Mouse (Mus musculus): Measurements from ENCODE around the gene Lrtm1.

Gene Lrtm1

DNA sequence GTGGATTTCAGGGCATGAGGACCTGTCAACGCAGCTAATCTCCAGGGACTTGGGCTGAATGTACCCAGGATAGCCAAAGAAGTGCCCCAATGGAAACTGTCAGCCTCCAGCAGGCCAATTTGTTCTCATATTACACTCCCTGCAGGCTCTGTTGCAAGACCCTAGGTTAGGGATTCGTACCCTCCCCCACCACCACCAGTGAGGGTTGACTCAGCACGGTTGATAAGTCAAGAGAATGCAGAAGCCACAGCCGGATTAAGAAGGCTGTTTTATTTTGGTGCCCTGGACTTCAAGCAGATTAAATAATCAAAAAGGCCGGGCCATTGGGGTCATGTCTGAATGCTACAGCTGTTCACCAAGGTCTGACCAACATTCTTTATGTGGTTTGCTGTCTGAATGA is at the start of gene Lrtm1:
TSS of gene Lrtm1 (plus strand) at position 326 of the 400 bp plus-strand sequence.
- DNase-seq = no peak

DNA sequence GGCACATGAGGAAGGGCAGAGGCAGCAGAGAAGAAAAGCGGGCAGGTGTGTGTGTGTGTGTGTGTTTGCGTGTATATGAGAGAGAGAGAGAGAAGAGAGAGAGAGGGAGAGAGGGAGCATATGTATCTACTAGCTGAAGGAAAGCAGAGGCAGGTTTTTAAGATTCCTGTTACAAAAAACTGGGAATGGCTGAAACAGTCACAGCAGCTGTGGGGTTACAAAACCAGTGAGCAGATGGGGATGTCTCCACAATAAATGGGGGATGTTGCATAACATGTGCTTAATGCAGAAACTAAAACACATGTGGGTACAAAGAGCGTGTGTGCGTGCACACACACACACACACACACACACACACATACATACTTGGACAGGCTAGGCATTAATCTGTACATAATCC is 48.8 kb upstream of the Lrtm1 start:
- DNase-seq = no peak

DNA sequence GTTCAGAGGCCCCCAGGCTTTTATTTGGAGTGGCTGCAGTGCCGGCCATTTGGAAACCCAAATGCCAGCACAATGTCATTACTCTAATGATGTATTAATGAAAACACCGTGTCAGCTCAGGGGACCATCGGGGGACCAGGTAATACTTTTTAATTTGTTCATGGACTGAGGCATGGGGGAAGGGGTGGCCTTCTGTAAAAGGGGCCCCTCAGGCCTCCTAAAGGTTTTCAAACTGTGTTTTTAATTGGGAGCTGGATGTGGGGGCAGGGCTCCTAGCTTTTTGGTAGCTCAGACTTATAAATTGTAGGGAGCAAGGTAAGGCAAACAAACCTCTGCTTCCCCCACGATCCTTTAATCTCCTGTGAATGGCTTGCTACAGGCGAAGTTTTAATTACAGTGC is 45.4 kb upstream of the Lrtm1 start:
- DNase-seq = no peak

DNA sequence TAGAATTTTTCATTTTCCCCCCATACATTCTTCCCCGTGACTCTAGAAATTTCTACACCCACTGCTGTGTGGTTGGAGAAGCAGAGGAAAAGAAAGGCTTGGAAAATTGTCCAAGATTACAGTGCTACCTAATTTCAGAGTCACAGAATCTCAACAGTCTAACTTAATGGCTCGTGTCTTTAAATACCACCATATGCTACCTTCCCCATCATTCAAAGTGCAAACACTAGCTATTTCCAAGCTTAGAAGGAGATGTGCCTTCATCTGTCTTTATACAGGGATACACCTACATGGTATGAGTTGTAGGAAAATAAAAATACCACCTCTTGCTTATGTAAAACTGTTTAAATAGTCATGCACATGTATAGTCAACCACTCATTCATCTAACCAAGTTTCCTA is 38.8 kb upstream of the Lrtm1 start:
- no peak for DNase-seq

DNA sequence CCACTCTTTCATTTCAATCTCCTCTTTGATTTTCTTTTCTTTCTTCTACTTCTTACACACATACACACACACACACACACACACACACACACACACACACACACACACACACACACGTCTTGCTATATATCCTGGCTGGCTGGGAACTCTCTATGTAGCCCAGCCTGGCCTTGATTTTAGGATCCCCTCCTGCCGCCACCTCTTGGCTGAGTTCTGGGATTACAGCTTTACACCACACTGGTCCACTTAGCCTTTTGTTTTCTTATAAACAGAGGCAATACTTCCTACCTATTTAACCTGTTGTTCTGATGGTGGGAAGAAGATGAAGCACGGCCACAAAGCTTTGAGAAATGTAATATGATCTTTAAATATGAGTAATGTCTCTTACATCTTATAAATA is 37.5 kb upstream of the Lrtm1 start:
- peak in 1 of 2 experiments; percentile 48 for DNase-seq

DNA sequence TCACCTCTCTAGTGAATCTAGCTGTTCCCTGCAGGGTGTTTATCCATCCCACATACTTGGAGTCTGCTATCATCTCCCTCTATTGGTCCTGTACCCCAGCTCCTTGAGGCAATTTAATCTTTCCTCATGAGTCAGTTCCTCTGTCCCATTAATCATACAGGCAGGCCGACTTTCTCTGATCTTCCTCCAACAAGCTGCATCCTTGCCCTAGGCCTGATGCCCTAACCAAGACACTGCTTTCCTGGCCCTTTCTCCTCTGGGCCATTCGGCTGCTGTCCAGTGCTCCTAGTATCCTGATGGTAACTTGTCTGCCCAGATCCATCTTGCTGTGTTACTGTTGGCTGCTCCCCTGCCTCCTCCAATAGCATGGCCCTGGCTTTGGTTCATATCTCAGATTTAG is 33.7 kb upstream of the Lrtm1 start:
- DNase-seq = peak; percentile 30 to 55

DNA sequence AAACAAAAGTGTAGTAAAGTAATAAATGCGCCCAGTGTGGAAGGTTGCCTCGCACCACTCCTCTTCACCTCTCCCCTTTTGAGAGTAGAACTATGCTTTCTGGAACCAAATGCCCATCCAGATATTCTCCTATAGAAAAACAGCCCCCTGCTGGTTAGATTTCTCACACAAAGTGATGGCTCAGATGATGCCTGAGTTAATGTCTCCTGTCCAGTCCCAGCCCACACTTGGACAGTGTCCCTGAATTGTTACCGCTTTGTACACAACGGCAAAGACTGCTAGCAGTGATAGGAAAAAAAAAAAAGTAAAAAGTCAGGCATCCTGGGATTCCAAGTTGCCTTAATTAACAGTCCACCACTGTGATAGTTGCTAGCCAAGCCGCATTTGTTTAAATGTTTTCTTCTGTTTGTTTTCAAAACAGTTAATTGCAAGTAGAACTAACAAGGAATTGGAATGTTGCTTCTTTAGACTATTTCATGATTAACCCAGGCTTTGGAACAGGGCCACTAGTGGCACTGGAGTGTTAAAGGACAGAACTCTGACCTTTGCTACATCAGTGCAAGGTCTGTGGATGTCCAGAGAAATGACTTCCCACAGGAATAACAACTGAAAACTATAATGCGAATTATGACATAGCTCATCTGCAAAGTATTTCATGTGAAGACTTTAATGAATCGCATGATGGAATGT is 29.7 kb upstream of the Lrtm1 start:
- no peak for DNase-seq

DNA sequence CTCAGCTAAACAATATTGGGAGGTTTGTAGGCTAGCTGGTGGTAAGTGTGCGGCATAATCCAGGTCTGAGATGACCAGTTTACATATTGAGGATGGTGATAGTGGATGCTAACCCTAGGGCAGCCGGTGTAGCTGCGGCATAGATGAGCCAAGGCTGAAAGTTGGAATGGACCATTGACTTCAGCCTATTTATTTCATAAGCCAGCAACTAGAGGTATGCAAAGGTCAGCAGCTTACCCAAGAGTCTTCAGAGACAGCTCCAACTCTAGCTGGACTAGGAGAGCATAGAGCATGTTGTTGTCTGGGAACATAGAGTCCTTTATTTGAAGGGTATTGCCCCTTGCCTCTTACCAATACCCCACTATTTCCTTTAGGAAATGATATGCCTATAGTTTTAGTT is 21.4 kb upstream of the Lrtm1 start:
- DNase-seq = no peak

DNA sequence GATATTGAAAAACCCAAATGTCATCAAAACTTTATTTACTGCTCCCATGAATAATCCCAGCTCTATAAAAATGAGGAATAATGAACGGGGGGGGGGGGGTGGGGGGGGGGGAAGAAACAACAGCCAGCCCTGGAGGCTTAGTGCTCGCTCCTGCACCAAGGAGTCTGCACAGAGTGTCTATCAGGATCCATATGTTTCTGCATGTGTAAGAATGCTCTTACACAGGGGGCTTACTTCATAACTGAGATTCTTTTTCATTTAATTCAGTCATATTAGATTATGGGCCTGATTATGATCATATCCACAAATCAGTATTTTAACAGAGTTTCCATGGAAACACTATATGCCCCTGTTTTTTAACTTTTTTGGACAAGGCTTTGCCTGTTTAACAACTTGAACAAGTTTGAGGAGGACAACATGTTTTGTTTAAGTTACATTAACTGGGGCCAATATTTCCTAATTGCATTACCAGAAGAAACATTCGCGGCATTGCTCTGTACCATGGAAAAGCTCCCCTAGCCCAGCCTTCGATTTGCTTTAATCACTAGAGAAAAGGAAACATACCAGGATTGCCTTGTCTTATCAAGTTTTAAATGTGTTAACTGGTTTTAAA is 12.7 kb upstream of the Lrtm1 start:
- DNase-seq = no peak

DNA sequence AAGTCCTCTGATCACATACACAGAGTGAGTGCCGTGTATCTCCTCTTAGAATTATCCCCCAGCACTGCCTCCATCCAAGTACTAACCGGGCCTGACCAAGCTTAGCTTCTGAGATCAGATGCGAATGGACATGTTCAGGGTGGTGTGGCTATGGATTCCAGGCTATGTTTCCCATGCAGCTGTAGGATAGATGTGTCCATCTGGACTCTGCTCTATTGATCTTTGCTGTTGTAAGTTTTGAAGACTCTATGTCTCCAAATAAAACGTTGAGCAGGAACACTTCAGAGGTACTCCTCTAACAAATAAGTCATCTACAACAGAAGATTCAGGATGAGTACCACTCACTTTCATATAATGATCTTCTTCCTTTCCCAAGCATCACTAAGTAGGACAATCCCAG is 8.4 kb upstream of the Lrtm1 start:
- no peak for DNase-seq

DNA sequence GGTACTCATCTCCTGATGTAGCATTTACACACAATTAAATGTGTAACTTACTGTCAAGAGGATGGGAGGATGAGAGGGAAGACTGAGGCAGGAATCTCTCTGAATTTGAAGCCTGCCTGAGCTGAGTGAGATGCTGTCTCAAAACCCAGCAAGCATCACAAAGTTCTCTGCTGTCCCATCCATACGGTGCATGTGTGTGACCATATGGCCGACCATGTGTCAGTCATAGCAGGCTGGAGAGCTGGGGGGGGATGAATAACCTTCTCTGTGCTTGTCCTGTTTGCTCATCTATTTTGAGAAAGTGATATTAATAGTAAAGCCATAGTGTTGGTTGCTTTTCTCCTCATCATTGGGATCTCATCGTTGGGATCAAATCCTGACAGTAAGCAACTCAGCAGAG is 4.8 kb upstream of the Lrtm1 start:
- DNase-seq = peak in 1 of 2 experiments; percentile 51

DNA sequence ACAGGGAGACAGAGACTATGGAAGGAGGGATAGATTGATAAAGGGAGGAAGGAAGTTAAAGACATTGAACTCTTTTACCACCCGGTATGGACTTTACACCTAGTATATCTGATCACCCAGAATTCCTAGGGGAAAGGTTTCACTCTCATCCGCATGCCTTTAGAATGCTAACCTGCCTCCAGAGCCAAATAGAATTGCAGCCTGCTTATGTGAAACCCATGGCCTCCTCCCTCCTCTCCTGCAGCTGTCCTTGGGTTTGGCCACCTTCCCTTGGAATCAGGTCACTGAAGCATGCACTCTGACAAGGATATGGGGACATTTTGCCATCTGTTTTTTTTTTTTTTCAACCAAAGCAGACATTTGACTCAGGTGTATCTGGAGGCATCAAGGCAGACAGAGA is 3.3 kb upstream of the Lrtm1 start:
- peak; percentile 72 to 75 for DNase-seq

DNA sequence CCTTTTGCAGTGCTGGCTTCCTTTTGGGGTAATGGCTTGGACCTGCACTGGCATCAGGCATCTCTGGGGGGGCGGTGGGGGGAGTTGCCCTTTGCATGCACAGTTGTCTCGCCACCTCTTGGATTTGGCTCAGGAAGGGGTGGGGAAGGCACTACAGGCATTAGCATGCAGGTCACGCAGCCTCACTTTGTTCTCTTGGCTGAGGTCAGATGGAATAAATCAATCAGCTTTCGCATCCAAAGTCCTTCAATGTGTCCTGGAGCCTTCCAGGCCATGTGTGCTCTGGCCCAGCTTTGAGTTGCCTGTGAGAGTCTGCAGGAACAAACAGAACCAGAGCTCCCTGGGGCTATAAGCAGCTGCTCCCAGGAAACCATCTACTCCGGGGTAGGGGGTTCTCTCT is 2.1 kb upstream of the Lrtm1 start:
- DNase-seq = peak; percentile 57 to 72

DNA sequence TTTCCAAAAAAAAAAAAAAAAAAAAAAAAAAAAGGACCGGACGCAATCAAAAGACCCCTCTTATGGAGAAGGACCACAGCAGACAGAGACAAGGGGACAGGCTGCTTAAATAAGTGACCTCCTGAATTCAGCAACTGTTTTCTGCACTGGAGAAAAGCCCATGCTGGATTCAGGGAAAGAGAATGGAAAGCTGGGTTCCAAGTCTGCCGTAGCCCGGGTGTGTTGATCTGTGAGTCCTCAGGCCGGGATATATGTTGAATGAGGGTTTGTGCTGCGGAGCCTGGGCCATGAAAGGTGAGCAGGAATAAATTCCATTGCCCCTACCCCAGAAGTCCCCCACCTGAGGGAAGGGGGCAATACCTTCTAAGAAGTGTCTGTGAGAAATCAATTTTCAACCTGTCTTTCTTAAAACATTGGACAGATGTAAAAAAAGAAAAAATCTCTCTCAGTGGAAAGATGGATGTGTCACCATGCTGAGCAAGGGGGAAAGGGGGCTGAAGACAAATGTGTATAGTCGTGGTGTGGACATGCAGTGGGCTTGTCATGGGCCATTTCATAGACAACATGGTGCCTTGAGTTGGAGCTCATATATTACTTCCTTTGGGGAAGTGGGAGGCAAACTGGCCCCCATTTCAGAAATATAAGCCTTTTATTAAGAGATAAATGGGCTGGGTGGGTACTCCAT is 450 bp downstream of the Lrtm1 start:
- DNase-seq = no peak

DNA sequence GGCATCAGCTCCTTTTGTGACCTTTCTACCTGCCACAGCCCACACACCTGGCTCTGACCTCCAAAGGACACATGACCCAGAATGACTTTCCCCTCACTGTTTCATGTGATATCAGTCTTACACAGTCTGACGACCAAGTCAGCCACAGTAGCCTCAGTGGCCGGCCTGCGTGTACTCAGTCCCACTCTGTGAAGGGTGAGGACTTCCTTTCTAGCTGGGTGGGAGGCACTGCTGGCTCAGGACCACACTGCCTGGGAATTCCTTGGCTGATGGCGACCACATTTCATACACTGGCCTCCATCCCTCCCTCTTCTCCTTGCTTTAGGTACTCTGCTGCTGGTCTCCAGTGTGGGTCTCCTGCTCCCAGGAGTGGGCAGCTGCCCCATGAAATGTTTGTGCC is 3.3 kb downstream of the Lrtm1 start:
- DNase-seq = no peak

DNA sequence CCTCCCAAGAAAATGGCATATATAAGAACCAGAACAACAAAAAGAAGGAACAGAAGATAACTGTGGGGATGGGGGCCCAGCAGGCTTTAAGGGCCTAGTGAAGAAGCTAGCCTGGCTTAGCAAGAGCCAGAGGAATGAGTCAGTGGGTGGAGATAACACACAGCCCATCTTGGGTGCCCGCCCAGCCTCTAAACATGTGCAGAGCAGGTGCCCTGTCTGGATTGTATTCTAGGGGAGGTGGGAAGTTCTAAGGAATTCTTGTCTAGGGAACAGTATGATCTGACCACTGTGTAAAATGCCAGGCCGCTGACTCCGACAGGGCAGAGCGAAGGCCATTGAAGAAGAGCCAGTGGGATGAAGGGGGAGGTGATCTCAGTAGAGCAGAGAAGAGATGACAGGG is 5.2 kb downstream of the Lrtm1 start:
- no peak for DNase-seq

DNA sequence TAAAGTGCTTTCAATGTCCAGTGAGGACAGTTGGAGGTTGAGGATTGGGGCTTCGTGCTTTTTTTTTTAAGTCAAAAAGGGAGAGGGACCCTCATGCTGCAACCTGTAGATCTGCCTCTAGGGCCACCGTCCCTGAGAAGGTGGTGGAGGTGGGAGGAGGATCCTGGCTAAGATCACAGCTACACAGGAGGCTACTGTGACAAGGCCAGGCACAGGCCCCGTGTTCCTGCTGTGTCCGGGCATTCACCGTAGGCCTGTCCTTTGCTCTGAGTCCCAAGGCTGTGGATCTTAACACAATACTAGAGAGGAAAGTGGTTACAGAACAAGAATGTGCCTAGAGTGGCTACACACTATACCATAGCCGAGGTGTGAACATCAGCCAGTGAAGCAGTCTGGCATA is 7.3 kb downstream of the Lrtm1 start:
- DNase-seq = peak in 1 of 2 experiments; percentile 39

DNA sequence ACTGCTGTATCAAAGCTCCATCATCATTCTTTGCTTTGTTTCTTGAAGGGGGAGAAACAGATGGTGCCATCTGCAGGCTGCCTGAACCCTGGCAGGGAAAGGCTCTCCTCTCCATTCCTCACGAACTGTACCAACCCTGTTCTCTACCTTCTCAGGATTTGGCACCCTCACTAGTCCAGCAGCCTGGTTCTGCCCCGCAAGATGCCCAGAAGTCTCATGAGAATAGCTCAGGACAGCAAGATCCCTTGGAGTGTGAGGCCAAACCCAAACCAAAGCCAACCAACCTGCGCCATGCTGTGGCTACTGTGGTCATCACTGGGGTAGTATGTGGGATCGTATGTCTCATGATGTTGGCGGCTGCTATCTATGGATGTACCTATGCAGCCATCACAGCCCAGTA is 9.3 kb downstream of the Lrtm1 start:
- peak; percentile 53 to 69 for DNase-seq

DNA sequence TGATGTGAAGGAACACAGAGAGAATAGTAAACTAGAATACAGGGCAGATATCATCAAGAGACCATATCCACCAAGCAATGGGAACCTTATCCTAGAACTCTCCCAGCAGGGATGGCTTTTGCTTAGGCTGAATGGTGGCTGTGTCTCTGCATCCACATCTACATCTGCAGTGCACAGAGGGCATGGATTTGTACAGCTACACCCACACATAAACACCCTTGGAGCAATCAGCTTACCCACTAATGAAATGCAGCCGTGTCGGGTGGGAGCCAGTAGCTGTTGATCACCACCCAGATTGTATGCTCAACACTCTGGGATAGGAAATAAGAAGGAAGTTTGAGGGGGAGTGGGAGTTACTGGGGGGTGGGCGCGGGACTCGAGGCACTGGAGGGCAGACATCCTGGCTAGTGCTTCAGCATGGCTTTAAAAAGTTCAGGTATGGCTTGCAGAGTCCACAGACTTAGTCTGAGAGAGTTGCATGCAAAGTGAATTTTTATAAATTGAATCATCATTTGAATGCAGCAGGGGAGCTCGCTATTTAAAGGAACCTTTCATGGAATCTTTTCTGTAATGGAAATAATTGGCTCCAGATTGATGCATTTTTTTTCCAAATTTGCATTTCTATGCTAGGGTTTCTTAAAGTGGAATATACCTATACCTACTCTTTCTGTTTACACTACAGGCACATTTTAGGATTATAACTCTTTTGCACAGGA is 10.5 kb downstream of the Lrtm1 start:
- DNase-seq = no peak

DNA sequence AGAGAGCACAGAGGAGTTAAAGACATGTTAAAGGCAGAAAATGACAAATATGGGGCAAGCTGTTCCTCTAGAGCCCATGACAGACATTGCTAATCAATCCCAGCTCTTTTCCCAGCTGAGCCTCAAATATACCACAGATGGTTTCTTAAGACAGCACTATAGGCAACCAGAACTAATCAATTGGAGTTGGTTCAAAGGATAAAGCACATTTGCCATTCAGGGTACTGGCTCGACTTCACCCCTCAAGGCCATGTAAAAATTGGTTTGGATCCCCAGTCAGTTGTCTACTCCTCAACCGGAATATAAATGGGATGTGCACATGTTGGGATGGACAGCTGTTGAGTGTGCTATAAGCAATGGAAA is 11.1 kb downstream of the Lrtm1 start:
- DNase-seq = no peak

DNA sequence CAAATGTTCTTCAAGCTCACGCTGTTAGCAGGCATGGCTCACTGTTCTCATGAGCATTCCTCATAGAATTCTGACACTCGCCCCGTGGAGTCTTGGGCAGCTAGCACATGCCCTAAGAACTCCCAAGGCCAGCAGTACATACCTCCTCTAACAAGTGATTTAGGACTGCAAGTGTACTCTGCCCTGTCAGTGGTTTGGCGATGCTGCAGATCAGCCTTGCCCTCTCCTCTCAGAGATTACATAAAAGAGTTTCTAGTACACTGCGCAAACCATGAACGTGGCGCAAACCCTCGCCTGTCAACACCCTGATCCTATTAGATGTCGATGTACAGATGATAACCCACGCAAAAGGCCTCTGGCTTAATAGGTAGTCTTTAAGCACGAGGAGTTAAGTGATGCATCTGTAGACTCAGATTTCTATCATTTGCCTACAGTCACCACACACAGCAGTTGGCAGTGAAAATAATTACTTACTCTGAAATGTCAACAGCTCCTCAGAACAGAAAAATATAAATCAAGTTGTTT is 11.9 kb downstream of the Lrtm1 start:
- no peak for DNase-seq

DNA sequence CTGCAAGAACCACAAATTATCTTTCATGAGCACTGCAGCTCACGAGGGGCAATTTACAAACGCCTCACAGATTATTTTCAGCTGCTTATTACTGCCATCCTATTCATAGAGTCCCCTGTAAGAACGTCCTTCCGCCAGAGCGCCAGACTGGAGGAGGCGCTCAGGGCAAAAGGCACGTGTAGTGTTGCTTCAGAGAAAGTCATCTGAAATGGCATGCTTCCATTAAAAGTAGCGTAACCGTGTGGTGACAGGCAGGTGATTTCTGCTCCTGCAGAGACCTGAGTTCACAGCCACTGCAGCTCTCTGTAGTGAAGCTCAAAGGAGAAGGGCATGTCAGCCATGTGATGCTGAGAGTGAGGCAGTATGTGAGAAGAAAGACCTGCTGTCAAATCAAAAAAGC is 12.5 kb downstream of the Lrtm1 start:
- DNase-seq = peak in 1 of 2 experiments; percentile 40

DNA sequence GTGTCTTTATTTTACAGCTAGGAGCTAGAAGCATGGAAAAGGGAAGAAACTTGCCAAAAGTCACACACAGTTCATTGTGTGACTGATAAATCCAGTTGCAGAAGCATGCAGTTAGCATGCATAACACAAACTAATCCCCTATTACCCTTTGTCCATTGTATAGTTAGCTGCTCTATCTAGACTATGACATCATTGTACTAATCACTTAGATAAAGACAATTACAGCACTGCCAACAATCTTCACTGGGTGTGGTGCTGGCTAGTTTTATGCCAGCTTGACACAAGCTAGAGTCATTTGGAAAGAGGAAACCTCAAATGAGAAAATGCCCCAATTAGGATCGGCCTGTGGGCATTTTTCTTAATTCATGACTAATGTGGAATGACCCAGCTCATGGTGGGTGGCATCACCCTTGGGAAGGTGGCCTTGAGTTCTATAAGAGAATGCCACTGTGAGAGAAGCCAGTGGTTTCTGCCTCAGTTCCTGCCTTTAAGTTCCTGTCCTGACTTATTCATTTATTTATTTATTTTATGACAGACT is 13.9 kb downstream of the Lrtm1 start:
- no peak for DNase-seq

All from cerebellum, postnatal 14 days (tissue).